Mouse (Mus musculus) neutrophil, adult 65 days (primary cell): ENCODE measurements around the gene Hs3st2. TPM values are rescaled to one million over a fixed set of nuclear protein-coding genes. Genes with fewer than 3 reads are reported as not detected.

Source experiments
- total RNA-seq: library from RNA; stranded (reverse); gene quantifications from 2 replicates; pipeline ENCODE4 v1.2.4, GENCODE M21; 2023

Gene Hs3st2
- not detected in 2 replicates for total RNA-seq

DNA sequence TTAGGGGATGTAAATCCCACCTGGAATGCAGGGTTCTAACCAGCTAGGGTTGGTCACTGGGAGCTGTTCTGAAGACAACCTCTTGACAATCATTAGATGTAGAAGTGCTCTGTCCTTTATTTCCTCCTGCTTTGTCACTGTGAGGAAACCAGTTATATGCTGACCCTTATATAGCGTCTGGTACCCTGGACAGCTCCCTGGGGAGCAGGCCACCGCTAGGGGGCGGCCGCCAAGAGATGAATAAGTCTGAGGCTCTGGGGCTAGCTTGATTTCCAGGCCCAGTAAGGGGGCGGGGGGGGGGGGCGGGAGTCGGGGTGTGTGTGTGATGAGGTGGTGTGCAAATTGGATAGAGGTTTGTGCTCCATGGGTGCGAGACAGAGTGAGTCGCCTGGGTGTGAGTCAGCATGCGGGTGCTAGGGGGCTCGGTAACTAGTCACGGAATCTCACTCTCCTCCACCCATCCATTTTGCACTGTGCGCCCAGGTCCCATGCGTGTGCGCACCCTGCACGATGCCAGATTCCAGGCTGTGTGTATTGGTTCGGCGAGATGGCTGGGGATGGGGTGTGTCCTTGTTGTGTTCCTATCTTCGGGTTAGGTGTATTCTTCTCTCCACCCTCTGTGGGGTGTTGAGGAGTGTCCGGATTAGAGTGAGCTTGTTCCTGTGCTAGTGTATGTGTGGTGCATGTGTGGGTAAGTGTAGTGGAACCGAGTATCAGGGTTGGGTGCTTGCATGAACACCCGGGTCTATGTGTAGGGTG is at the start of gene Hs3st2:
Gene Hs3st2, plus strand, starts transcription at position 635 of the 759 bp plus-strand sequence.

